Mouse (Mus musculus) small intestine, adult 2 months (tissue): ENCODE measurements around the gene Fam171a1. TPM values are rescaled to one million over a fixed set of nuclear protein-coding genes. Genes with fewer than 3 reads are reported as not detected.

ENCODE experiments used
- H3K27ac ChIP-seq: fragments of 200-500 bp; 2 replicates; pipeline ENCODE4 v1.5.1; 2012; ENCODE audit warnings: low read depth, low read length, control low read depth, inconsistent platforms; ENCODE audit not compliant: insufficient read depth
- H3K27me3 ChIP-seq: fragments of 200-500 bp; 2 replicates; pipeline ENCODE4 v1.6.1; 2012; ENCODE audit warnings: mild to moderate bottlenecking, moderate library complexity, low read length, inconsistent platforms; ENCODE audit not compliant: control insufficient read depth, insufficient read depth
- H3K36me3 ChIP-seq: fragments of 200-500 bp; 2 replicates; pipeline ENCODE4 v1.6.1; 2012; ENCODE audit warnings: mild to moderate bottlenecking, low read length, control low read depth, inconsistent platforms; ENCODE audit not compliant: control insufficient read depth, insufficient read depth
- H3K4me1 ChIP-seq: fragments of 200-500 bp; 2 replicates; pipeline ENCODE4 v1.6.1; 2012; ENCODE audit warnings: low read length, inconsistent platforms, mixed read lengths; ENCODE audit not compliant: control insufficient read depth, insufficient read depth, insufficient read length
- H3K4me3 ChIP-seq: fragments of 200-500 bp; 2 replicates; pipeline ENCODE4 v1.5.1; 2012; ENCODE audit warnings: low read depth, mild to moderate bottlenecking, control low read depth, inconsistent platforms, low read length, moderate library complexity
- CTCF ChIP-seq: fragments of 200-500 bp; IDR thresholded peaks from 2 replicates; pipeline ENCODE4 v1.5.1; 2012; ENCODE audit warnings: low read depth, mild to moderate bottlenecking, control low read depth, inconsistent platforms, low read length, moderate library complexity, mixed read lengths; ENCODE audit not compliant: insufficient replicate concordance, insufficient read length; ENCODE audit errors: extremely low read depth
- POLR2A ChIP-seq: fragments of 200-500 bp; IDR thresholded peaks from 2 replicates; pipeline ENCODE4 v1.6.1; 2012; ENCODE audit warnings: low read depth, mild to moderate bottlenecking, control low read depth, inconsistent platforms, low read length, moderate library complexity
- WGBS: fragments of 180-500 bp; shearing (Covaris S2); methylation state at CpG from one replicate; pipeline ENCODE4 v1.1.7; 2018; 5-methylcytosine and 5-hydroxymethylcytosine counted together
- polyA plus RNA-seq: library from polyadenylated mRNA; depleted of rRNA; stranded (reverse); fragments of >200 nt; gene quantifications from 2 replicates; pipeline ENCODE4 v1.2.3, GENCODE M21; 2012

Gene Fam171a1
- polyA plus RNA-seq, 1 experiment, result 7.0 TPM

DNA sequence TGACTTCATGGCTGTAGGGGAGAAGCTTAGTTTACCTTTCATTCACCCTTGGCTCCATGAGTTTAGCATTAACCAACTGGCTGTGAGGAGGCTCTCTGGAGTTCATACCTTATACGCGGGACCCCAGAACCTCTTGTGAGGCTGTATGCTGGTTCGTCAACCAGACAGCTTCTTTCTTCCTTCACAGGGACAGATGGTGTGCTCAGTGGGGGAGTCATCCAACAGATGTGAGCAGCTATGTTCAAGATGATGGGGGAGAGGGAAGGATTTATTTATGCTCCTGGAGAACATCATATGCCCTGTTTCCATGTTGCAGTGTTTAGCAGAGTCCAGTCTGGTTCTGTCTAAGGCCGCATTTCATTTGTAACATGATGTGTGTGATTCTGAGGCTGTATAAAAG is 6.6 kb upstream of the Fam171a1 start:
- no peaks in the 10 kb centered on the region for H3K27me3 ChIP-seq
- H3K4me1 ChIP-seq, result no peaks in the 10 kb centered on the region
- no peak overlapping the region for H3K27ac ChIP-seq
- WGBS, result 78% methylated on average over 4 of the region's 4 CpGs
- TF ChIP-seq CTCF (no peak), POLR2A (no peak)
- no peaks in the 10 kb centered on the region for H3K36me3 ChIP-seq
- no peak overlapping the region for H3K4me3 ChIP-seq

DNA sequence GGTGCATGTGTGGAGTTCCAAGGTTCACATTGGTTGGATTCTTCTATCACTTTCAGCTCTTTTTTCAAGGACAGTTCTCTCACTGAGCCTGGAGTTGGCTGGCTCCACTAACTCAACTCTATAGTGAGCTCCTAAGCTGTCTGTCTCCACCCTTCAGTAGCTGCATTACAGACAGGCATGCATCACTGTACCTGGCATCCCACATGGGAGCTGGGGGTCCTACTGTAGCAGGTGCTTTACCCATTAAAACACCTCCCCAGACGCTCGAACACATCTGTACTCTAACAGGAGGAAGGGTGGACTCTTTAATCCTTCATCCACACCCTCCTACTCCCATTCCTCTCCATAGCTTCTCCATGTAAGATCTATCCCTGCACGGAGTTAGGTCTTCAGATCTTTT is 5.6 kb upstream of the Fam171a1 start:
- WGBS, result 83% methylated on average over 3 of the region's 3 CpGs

DNA sequence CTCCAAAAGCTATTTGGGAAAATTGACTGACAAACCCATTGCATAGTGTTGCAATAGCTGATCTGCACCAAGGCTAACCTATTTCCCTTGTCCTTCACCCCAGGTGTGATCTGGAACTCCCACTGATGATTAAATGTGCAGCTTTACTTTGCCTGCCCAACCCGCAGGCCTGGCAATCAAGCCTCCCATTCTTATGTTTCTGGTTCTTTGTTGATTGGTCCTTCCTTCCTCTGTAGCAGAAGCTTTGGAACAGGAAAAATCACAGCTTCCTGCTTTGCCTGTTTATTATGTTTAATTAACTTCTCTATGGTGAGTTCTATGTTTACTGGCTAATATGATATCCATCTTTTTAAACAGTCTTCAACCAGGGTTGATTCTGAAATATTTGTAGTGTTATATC is 5.2 kb upstream of the Fam171a1 start:
- Histone ChIP-seq H3K4me1 (no peaks in the 10 kb centered on the region), H3K27ac (no peak overlapping the region), H3K27me3 (no peaks in the 10 kb centered on the region), H3K4me3 (no peak overlapping the region), H3K36me3 (no peaks in the 10 kb centered on the region)
- TF ChIP-seq CTCF, result no peak
- WGBS, result 57% methylated on average over 1 of the region's 1 CpGs

More for the DNA sequence above, 5.6 kb upstream of the Fam171a1 start:
- Histone ChIP-seq H3K4me1 (no peaks in the 10 kb centered on the region), H3K27me3 (no peaks in the 10 kb centered on the region), H3K4me3 (no peak overlapping the region), H3K27ac (no peak overlapping the region), H3K36me3 (no peaks in the 10 kb centered on the region)
- TF ChIP-seq CTCF (no peak), POLR2A (no peak)

DNA sequence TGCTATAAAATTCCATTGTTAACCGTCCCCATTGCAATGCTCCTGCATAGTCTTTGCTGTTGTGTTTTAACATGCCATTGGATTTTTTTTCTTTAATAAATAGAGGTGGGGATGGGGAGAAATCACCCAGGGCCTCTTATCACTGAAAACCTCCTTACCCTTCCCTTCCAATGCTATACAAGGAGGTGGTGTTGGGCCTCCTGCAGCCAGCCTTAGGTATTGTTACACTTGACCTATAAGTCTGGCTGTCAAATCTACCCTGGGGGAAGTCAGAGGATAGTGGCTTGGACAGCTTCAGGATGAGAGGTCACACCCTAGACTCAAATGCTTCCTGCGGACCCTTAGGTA is 3.8 kb downstream of the Fam171a1 start:
- Histone ChIP-seq H3K36me3 (no peaks in the 10 kb centered on the region), H3K4me3 (peak overlapping the region; percentile 81), H3K4me1 (no peaks in the 10 kb centered on the region), H3K27ac (no peak overlapping the region), H3K27me3 (no peaks in the 10 kb centered on the region)
- WGBS, result 45% methylated on average over 2 of the region's 2 CpGs
- TF ChIP-seq POLR2A, result no peak
- TF ChIP-seq CTCF, result no peak

DNA sequence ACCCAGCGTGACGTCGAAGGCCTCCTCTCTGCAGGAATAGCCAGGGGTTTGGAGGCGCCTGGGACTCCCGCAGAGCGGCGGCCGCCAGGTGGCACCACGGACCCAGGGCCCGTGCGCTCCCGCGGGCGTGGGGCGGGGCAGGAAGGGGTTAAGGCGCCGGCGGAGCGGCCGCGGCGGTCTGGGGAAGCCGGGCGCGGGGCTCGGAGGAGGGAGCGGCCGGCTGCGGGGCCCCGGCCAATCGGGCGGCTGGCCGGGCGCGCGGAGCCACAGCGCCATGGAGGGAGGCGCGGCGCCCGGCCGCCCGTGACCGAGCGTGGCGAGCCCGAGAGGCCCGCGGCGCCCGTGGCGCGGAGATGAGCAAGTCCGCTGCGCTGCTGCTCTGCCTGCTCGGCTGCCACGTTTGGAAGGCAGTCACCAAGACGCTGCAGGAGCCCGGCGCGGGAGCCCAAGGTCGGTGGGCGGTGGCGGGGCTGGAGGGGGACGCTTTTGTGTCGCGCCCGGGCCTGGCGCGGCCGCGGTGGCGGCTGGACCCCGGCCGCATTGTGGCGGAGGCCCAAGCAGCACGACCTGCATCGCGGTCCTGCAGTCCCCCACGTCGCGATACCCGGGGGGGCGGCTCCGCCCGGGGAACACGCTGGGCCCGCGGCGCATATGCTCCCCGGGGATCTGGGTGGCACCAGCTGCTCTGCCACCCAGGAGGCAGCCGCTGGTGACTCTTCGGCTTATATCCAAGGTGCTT is 4.3 kb downstream of the Fam171a1 start:
- WGBS, result under 1% methylated on average over 93 of the region's 93 CpGs
- Histone ChIP-seq H3K27ac (no peak overlapping the region), H3K27me3 (no peaks in the 10 kb centered on the region), H3K4me1 (no peaks in the 10 kb centered on the region), H3K36me3 (no peaks in the 10 kb centered on the region), H3K4me3 (peak overlapping the region; percentile 81)
- TF ChIP-seq POLR2A (no peak), CTCF (peak; percentile 73; the same call in 1 of the 2 replicates)

DNA sequence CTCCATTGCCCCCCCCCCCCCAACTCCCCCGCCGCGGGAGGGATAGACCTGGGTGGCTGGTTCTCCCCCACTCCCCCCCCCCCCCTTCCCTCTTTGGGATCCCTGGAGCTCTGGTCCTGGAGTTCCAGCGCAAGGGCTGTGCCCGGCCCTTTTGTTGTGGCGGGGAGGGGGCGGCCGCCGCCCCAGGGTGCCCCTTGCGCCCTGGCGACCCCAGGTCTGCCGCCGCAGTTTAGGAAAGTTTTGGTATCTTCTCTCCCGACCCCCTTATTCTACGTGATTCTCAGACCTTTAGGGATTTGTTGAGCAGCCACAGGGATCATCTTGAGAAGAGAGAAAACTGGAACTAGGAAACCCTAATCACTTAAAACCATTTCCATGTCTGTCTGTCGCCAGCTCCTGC is 4.9 kb downstream of the Fam171a1 start:
- Histone ChIP-seq H3K4me1 (no peaks in the 10 kb centered on the region), H3K27me3 (no peaks in the 10 kb centered on the region), H3K27ac (no peak overlapping the region), H3K36me3 (no peaks in the 10 kb centered on the region), H3K4me3 (peak overlapping the region; percentile 81)
- TF ChIP-seq CTCF (no peak), POLR2A (no peak)
- WGBS, result under 1% methylated on average over 15 of the region's 16 CpGs

DNA sequence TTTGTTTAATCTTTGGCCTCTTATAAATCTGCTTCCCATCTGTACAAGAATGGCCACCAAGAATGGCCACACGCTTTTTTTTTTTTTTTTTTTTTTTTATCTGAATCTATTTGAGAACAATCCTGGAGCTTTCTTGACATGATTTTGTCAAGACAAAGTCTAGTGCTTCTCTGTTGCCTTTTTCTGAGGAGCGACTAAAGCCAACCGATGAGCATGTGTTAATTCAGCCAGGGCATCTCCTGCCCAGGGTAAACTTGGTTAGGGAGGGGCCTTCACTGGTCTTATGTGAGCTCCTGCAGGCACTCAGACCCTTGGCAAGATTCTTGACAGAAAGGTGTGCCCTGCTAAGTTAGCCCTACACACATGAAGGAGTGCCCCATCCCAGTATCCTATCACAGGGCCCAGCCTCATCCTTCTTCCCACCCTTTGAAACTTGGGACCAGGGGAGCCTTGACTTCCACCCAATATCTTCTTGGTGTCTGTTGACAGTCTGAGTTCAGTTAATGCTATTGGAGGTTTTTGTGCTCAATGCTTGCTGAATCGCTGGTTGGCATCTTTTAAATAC is 5.4 kb downstream of the Fam171a1 start:
- TF ChIP-seq CTCF (no peak), POLR2A (no peak)
- 26% methylated on average over 4 of the region's 4 CpGs for WGBS
- no peak overlapping the region for H3K27ac ChIP-seq
- no peaks in the 10 kb centered on the region for H3K4me1 ChIP-seq
- H3K36me3 ChIP-seq, result no peaks in the 10 kb centered on the region
- H3K4me3 ChIP-seq, result peak overlapping the region; percentile 31
- no peaks in the 10 kb centered on the region for H3K27me3 ChIP-seq
